Mouse (Mus musculus) embryonic fibroblast, embryonic 13.5 days (primary cell): ENCODE results near the gene Nubp1.

Experiments
- CTCF ChIP-seq: IDR thresholded peaks from 2 replicates; pipeline ENCODE4 v1.5.1; 2011; ENCODE audit warnings: mild to moderate bottlenecking, control low read depth, low read length, moderate library complexity, borderline replicate concordance; ENCODE audit not compliant: insufficient read depth
- POLR2A ChIP-seq: IDR thresholded peaks from 2 replicates; pipeline ENCODE4 v1.6.1; 2011; ENCODE audit warnings: low read depth, mild to moderate bottlenecking, control low read depth, low read length, moderate library complexity

DNA sequence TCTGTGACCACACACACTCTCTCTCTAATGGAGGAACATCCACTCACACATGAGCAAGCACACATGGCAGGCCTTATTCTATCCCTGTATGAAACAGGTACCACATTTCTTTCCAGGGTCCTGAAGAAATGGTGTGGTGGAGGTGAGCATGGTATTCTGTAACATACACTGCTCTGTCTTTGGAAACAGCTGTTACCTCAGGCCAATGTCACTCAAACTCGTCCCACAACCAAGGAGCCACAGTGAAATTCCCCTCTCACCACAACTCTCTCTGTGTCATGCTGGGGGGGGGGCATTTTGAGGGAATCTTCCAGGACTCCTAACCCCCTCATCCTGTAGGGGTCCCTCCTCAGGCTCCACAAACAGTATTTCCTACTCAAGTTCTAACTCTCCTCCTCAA, 20.2 kb downstream of the Nubp1 start:
- no peak for TF ChIP-seq CTCF
- TF ChIP-seq POLR2A, result no peak
